ENCODE assay signal across 11 mouse cellular contexts in the genomic region with DNA sequence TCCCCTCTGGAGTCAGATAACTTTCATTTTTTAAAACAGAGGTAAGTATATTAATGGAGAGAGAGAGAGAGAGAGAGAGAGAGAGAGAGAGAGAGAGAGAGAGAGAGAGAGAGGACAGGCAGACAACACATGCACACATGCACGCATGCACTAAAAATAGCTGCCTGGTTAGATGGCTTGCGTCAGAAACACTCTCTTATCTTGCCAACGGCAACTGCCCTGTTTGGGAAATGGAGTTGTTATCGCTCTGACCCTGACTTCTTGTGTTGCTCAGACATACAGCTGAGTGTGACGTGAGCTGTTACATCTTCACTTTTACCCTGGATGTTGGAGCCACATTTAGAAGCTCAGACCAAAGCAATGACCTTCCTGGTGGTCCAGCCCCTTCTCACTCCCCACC. TPM values are rescaled to one million over a fixed set of nuclear protein-coding genes. Genes with fewer than 3 reads are reported as not detected.
DNase-seq lines count a peak whose midpoint lies in the region; ATAC-seq and TF ChIP-seq lines count a peak whose summit lies in the region.
"Had no signal": no experiment of that assay in that cellular context is flagged by ENCODE, and none has a peak within 500 bp of the region (broad histone marks: within the 10 kb centered on the region; RNA-seq: fewer than 3 reads in every experiment).

No protein-coding gene starts in this region.

- TF ChIP-seq POLR2A in heart, adult 2 months (IDR thresholded peaks at IDR 0.05; ENCODE audit: insufficient read depth, low read depth, low read length): no peak

- no peaks in the 10 kb centered on the region for H3K79me2 ChIP-seq in heart, adult 2 months (replicated peaks; ENCODE audit: control insufficient read depth, insufficient read depth, low read length)

- H3K9me3 ChIP-seq in embryonic facial prominence, embryonic 12.5 days: 0 out of 2 replicates have a peak, but pooled peaks cover 8% of the 10 kb centered on the region
- H3K9me3 ChIP-seq in embryonic facial prominence, embryonic 10.5 days: no peaks in the 10 kb centered on the region
- peaks cover 23% of the 10 kb centered on the region for H3K9me3 ChIP-seq in G1E (replicated peaks)
- H3K9me3 ChIP-seq in liver, embryonic 11.5 days (ENCODE audit: control insufficient read depth, low read length): no peaks in the 10 kb centered on the region

- H3K27ac ChIP-seq in embryonic facial prominence, embryonic 12.5 days: 0 out of 2 replicates have a peak overlapping the region, but pooled peaks have one; percentile 13
- H3K27ac ChIP-seq in embryonic facial prominence, embryonic 10.5 days (replicated peaks): no peak overlapping the region
- peak overlapping the region; percentile 85 for H3K27ac ChIP-seq in heart, adult 2 months
- peak overlapping the region; percentile 78 for H3K27ac ChIP-seq in liver, embryonic 11.5 days (ENCODE audit: low read depth, low read length)

- WGBS in embryonic facial prominence, embryonic 12.5 days: 73% methylated on average over 5 of the region's 5 CpGs
- 83% methylated on average over 5 of the region's 5 CpGs for WGBS in embryonic facial prominence, embryonic 10.5 days
- 6% methylated on average over 5 of the region's 5 CpGs for WGBS in heart, adult 2 months
- WGBS in liver, embryonic 11.5 days: 14% methylated on average over 5 of the region's 5 CpGs

- no peak for DNase-seq in embryonic facial prominence, embryonic 10.5 days (ENCODE audit: low spot score)
- DNase-seq in G1E (ENCODE audit: low spot score) (peak; percentile 26), MN1 (ENCODE audit: low spot score) (no peak)
- peak in 1 of 2 experiments; percentile 63 for DNase-seq in heart, adult 2 months
- no peak for DNase-seq in liver, embryonic 11.5 days (ENCODE audit: low spot score)
- DNase-seq in right cerebral cortex, postnatal 14 days: no peak
- no peak for DNase-seq in natural killer cell, adult 2 months (ENCODE audit: low spot score in 2 of 2)
- DNase-seq: embryo, embryonic 11 days; layer of hippocampus, postnatal 36 days had no signal

- H3K27me3 ChIP-seq in embryonic facial prominence, embryonic 12.5 days: no peaks in the 10 kb centered on the region
- no peaks in the 10 kb centered on the region for H3K27me3 ChIP-seq in embryonic facial prominence, embryonic 10.5 days (replicated peaks; ENCODE audit: low read depth, poor library complexity, severe bottlenecking)
- no peaks in the 10 kb centered on the region for H3K27me3 ChIP-seq in G1E (ENCODE audit: insufficient read depth, low read length)
- H3K27me3 ChIP-seq in heart, adult 2 months (ENCODE audit: control insufficient read depth, insufficient read depth, low read length): no peaks in the 10 kb centered on the region
- H3K27me3 ChIP-seq in liver, embryonic 11.5 days (replicated peaks; ENCODE audit: control insufficient read depth, insufficient read depth, low read length): no peaks in the 10 kb centered on the region

- intact Hi-C loops in heart, adult 2 months (cut with DNase I): no loop called here

- H3K4me1 ChIP-seq in embryonic facial prominence, embryonic 12.5 days: no peaks in the 10 kb centered on the region
- H3K4me1 ChIP-seq in embryonic facial prominence, embryonic 10.5 days: no peaks in the 10 kb centered on the region
- peaks cover 44% of the 10 kb centered on the region for H3K4me1 ChIP-seq in G1E (ENCODE audit: insufficient read depth, low read depth, low read length)
- H3K4me1 ChIP-seq in heart, adult 2 months (ENCODE audit: control insufficient read depth, insufficient read depth, low read length): 0 out of 2 replicates have a peak, but pooled peaks cover 1% of the 10 kb centered on the region
- peaks cover 8% of the 10 kb centered on the region for H3K4me1 ChIP-seq in liver, embryonic 11.5 days (replicated peaks; ENCODE audit: control insufficient read depth, insufficient read depth, low read length)

- no peak for ATAC-seq in embryonic facial prominence, embryonic 12.5 days (ENCODE audit: insufficient number of reproducible peaks, insufficient read depth, low FRiP score, low TSS enrichment)
- ATAC-seq in G1E (ENCODE audit: extremely low read depth, insufficient number of reproducible peaks, low FRiP score, poor library complexity, severe bottlenecking): peak; percentile 80
- ATAC-seq in liver, embryonic 11.5 days (replicated peaks; ENCODE audit: low FRiP score): peak; percentile 98
- ATAC-seq: hindbrain, embryonic 16.5 days had no signal

- no peak overlapping the region for H3K4me2 ChIP-seq in embryonic facial prominence, embryonic 12.5 days (replicated peaks)
- peak overlapping the region; percentile 42; the same call in 1 of the 2 replicates for H3K4me2 ChIP-seq in liver, embryonic 11.5 days

- H3K4me3 ChIP-seq in embryonic facial prominence, embryonic 12.5 days: no peak overlapping the region
- no peak overlapping the region for H3K4me3 ChIP-seq in embryonic facial prominence, embryonic 10.5 days
- no peak overlapping the region for H3K4me3 ChIP-seq in G1E (ENCODE audit: low read depth, low read length)
- no peak overlapping the region for H3K4me3 ChIP-seq in heart, adult 2 months
- H3K4me3 ChIP-seq in liver, embryonic 11.5 days (ENCODE audit: low read depth, low read length): no peak overlapping the region

- no peak for TF ChIP-seq CTCF in G1E (IDR thresholded peaks at IDR 0.05; ENCODE audit: low read depth, low read length)
- no peak for TF ChIP-seq CTCF in heart, adult 2 months (IDR thresholded peaks at IDR 0.05)

- H3K9ac ChIP-seq in embryonic facial prominence, embryonic 12.5 days: no peak overlapping the region
- H3K9ac ChIP-seq in heart, adult 2 months (ENCODE audit: low read depth, low read length): no peak overlapping the region
- H3K9ac ChIP-seq in liver, embryonic 11.5 days (ENCODE audit: low read depth, low read length): no peak overlapping the region

- no peaks in the 10 kb centered on the region for H3K36me3 ChIP-seq in embryonic facial prominence, embryonic 12.5 days
- no peaks in the 10 kb centered on the region for H3K36me3 ChIP-seq in embryonic facial prominence, embryonic 10.5 days (replicated peaks)
- H3K36me3 ChIP-seq in G1E (replicated peaks): no peaks in the 10 kb centered on the region
- no peaks in the 10 kb centered on the region for H3K36me3 ChIP-seq in heart, adult 2 months (ENCODE audit: control insufficient read depth, insufficient read depth, low read length)
- H3K36me3 ChIP-seq in liver, embryonic 11.5 days (ENCODE audit: control insufficient read depth, insufficient read depth, low read length): no peaks in the 10 kb centered on the region

- peak; percentile 89 for TF ChIP-seq EP300 in heart, adult 2 months (IDR thresholded peaks at IDR 0.05; ENCODE audit: insufficient read depth, low read depth, low read length)

RNA-seq across cellular contexts. Expression of a gene that starts 21.4 kb away (rescaled TPM):
- 12.8 and 13.6 TPM in 2 replicates for polyA plus RNA-seq in embryonic facial prominence, embryonic 12.5 days (2016; fragmentation: Nextera tagmentation; extraction: Ambion mirVana)
- polyA plus RNA-seq in embryonic facial prominence, embryonic 10.5 days (2016; fragmentation: Nextera tagmentation; extraction: Ambion mirVana): 5.5 and 6.0 TPM in 2 replicates
- not detected in 2 replicates for total RNA-seq in G1E (2014; fragmentation: Nextera tagmentation)
- total RNA-seq in G1E (2017): 0.05 TPM in 1 of 2 replicates, not detected in the other
- not detected in 2 replicates for polyA plus RNA-seq in G1E (2012)
- total RNA-seq in heart, adult 2 months (2021): 10 to 100 TPM; 11.1 to 18.0 TPM
- polyA plus RNA-seq in heart, adult 2 months (2012; rRNA removed): 15.4 and 34.0 TPM in 2 replicates
- 5.5 and 5.7 TPM in 2 replicates for polyA plus RNA-seq in liver, embryonic 11.5 days (2014; fragmentation: Nextera tagmentation; extraction: Ambion mirVana)

RNA-seq across cellular contexts. Expression of a gene that starts 33.3 kb away (rescaled TPM):
- polyA plus RNA-seq in embryonic facial prominence, embryonic 12.5 days (2016; fragmentation: Nextera tagmentation; extraction: Ambion mirVana): 10.9 and 11.1 TPM in 2 replicates
- polyA plus RNA-seq in embryonic facial prominence, embryonic 10.5 days (2016; fragmentation: Nextera tagmentation; extraction: Ambion mirVana): 6.5 and 8.9 TPM in 2 replicates
- total RNA-seq in G1E (2014; fragmentation: Nextera tagmentation) (11.7 and 18.2 TPM in 2 replicates), G1E (2017) (1.6 and 2.1 TPM in 2 replicates)
- 5.4 and 6.1 TPM in 2 replicates for polyA plus RNA-seq in G1E (2012)
- 10 to 100 TPM; 22.0 to 24.0 TPM for total RNA-seq in heart, adult 2 months (2021)
- 10.7 and 11.5 TPM in 2 replicates for polyA plus RNA-seq in heart, adult 2 months (2012; rRNA removed)
- polyA plus RNA-seq in liver, embryonic 11.5 days (2014; fragmentation: Nextera tagmentation; extraction: Ambion mirVana): 8.6 and 8.8 TPM in 2 replicates
